Mouse (Mus musculus) limb, embryonic 14.5 days (tissue): Measurements from ENCODE around the gene Siae. TPM values are rescaled to one million over a fixed set of nuclear protein-coding genes. Genes with fewer than 3 reads are reported as not detected.

Source experiments
- ATAC-seq: fragments of 200-750 bp; cut with Nextera tagmentation; 2 replicates; pipeline ENCODE4 v1.8.0; 2017; ENCODE audit warnings: low read depth, moderate number of reproducible peaks, moderate TSS enrichment; ENCODE audit not compliant: low FRiP score
- DNase-seq: peaks from one replicate; pipeline ENCODE4 v3.0.0-alpha.2; 2015; ENCODE audit warnings: low spot score
- H3K27ac ChIP-seq: fragments of 300-500 bp; sonication (generic); replicated peaks from 2 replicates; pipeline ENCODE4 v1.5.1; 2014; ENCODE audit warnings: low read depth, mild to moderate bottlenecking, low read length, moderate library complexity, mixed read lengths
- H3K27me3 ChIP-seq: fragments of 300-500 bp; sonication (generic); 2 replicates; pipeline ENCODE4 v1.6.1; 2014; ENCODE audit warnings: low read length, mixed read lengths; ENCODE audit not compliant: control insufficient read depth, insufficient read depth
- H3K36me3 ChIP-seq: fragments of 300-500 bp; sonication (generic); 2 replicates; pipeline ENCODE4 v1.6.1; 2014; ENCODE audit warnings: mild to moderate bottlenecking, low read length, moderate library complexity, mixed read lengths; ENCODE audit not compliant: control insufficient read depth, insufficient read depth
- H3K4me1 ChIP-seq: fragments of 300-500 bp; sonication (generic); 2 replicates; pipeline ENCODE4 v1.6.1; 2014; ENCODE audit warnings: antibody characterized with exemption, low read length, mixed read lengths; ENCODE audit not compliant: control insufficient read depth, insufficient read depth
- H3K4me2 ChIP-seq: fragments of 300-500 bp; sonication (generic); replicated peaks from 2 replicates; pipeline ENCODE4 v1.6.1; 2014; ENCODE audit warnings: low read depth, mild to moderate bottlenecking, low read length, moderate library complexity; ENCODE audit not compliant: severe bottlenecking
- H3K4me3 ChIP-seq: fragments of 300-500 bp; sonication (generic); replicated peaks from 2 replicates; pipeline ENCODE4 v1.5.1; 2014; ENCODE audit warnings: low read length
- H3K9ac ChIP-seq: fragments of 300-500 bp; sonication (generic); 2 replicates; pipeline ENCODE4 v1.6.1; 2014; ENCODE audit warnings: mild to moderate bottlenecking, low read depth, low read length, moderate library complexity; ENCODE audit not compliant: severe bottlenecking
- H3K9me3 ChIP-seq: fragments of 300-500 bp; sonication (generic); 2 replicates; pipeline ENCODE4 v1.6.1; 2016; ENCODE audit warnings: low read length; ENCODE audit not compliant: control insufficient read depth
- POLR2A ChIP-seq: fragments of 200-500 bp; IDR thresholded peaks from 2 replicates; pipeline ENCODE4 v1.8.0; 2012; ENCODE audit warnings: inconsistent platforms, mild to moderate bottlenecking, moderate library complexity, borderline replicate concordance; ENCODE audit not compliant: insufficient read depth, insufficient read length; ENCODE audit errors: extremely low read depth
- WGBS: fragments of 180-500 bp; shearing (Covaris S2); extraction: QIAGEN DNeasy Blood & Tissue Kit; methylation state at CpG from one replicate; pipeline ENCODE4 v1.1.7; 2014; 5-methylcytosine and 5-hydroxymethylcytosine counted together
- polyA plus RNA-seq, 2 experiments: library from polyadenylated mRNA; depleted of rRNA in 1 of 2; stranded (reverse) in 1 of 2; unstranded in 1 of 2; fragments of >200 nt; fragmentation: Nextera tagmentation in 1 of 2; extraction: Ambion mirVana in 1 of 2; gene quantifications; 2 replicates each; pipeline versions ENCODE4 v1.2.1 to v1.2.3; 2012 to 2014

The Siae gene
- polyA plus RNA-seq, 2 experiments, result 8.1 to 9.4 TPM

DNA sequence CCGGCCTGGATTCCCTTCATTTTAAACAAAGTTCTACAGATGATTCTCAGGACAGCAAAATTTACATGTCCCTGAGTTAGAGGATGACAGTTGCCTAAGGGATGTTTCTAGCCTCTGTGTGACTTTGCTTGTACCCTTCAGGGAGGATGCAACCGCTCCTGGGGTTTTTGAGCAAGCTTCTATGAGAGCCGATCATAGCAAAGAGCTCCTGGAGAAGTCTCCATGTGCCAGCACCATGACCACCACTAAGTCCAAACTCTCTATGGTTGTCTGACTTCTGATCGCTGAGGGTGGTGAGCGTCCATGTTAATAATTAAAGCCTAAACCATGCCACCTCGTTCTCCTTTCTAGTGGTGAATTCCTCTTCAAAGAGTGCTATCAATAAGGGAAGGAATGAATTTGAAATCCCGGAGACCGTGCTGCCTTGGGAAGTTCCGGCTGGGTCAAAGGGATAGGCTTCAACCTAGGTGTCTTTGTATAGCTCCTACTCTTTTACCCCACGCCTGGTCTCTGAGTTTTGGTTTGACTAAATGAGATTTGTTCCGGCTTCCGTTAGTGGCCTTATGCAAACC, 11.5 kb upstream of the Siae start:
- Histone ChIP-seq H3K27ac (no peak overlapping the region), H3K4me1 (0 out of 2 replicates have a peak, but pooled peaks cover 5% of the 10 kb centered on the region), H3K27me3 (peaks cover 26% of the 10 kb centered on the region), H3K9me3 (no peaks in the 10 kb centered on the region), H3K4me3 (peak overlapping the region; percentile 32), H3K36me3 (no peaks in the 10 kb centered on the region), H3K4me2 (peak overlapping the region; percentile 53), H3K9ac (no peak overlapping the region)
- no peak for ATAC-seq
- 29% methylated on average over 12 of the region's 12 CpGs for WGBS
- TF ChIP-seq POLR2A, result no peak
- DNase-seq, result no peak

DNA sequence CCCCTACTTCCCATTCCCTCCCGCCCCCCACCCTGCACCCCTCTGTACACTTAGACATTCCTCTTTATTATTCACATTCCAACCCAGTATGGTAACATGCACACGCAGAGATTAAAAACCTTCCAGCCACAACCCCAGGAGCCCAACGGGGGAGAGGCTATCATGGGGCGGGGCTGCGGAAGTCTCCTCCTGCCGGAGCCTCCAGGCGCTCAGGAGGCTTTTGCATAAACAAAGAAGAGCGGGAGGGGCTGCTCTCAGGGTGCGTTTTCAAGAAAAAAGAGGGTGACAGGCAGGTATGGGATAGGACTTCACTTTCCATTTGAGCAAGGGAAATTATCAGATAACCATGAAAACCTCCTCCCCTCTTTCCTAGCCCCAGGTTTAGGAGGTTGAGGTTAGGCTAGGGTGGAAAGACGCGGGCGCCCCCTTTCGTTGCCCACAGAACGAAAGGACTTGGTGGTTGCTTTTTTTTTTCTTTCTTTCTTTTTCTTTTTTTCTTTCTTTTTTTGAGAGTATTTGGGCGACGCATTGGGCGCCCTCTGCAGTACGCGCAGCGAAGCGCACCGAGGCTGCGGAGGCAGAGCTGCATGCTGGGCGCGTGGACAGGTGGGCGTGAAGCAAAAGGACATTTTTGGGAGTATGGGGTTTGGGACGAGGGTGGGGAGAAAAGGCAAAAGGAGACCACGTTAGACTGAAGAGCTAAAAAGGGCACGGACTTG, 10.9 kb upstream of the Siae start:
- Histone ChIP-seq H3K4me2 (peak overlapping the region; percentile 53), H3K27me3 (peaks cover 30% of the 10 kb centered on the region), H3K36me3 (no peaks in the 10 kb centered on the region), H3K9ac (no peak overlapping the region), H3K4me3 (peak overlapping the region; percentile 32), H3K27ac (no peak overlapping the region), H3K4me1 (0 out of 2 replicates have a peak, but pooled peaks cover 5% of the 10 kb centered on the region), H3K9me3 (no peaks in the 10 kb centered on the region)
- DNase-seq (peak; percentile 54), ATAC-seq (0 out of 2 replicates have a peak, but pooled peaks have one; percentile 10)
- WGBS, result 1% methylated on average over 29 of the region's 29 CpGs
- no peak for TF ChIP-seq POLR2A

DNA sequence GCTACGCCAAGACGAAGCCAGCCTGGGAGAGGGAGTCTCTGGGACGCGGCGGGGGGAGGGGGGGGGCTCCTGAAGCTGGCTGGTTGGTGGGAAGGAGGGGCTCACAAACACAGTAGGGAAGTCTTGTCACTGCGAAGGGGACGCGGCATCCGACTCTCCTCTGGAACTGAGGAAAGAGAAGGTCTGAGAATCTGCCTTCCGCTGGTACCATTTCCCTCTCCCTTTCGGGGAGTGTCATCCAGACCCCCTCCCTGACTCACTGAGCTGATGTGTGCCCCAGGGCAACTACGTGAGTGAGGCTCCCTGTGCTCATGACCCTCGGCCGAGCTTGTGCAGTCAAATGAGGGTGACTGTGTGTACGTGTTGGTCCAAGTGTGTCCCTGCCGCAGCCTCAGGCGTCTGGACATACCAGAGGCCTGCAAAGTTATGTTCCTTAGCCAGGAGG, 10.3 kb upstream of the Siae start:
- ATAC-seq (no peak), DNase-seq (no peak)
- H3K9ac ChIP-seq, result no peak overlapping the region

DNA sequence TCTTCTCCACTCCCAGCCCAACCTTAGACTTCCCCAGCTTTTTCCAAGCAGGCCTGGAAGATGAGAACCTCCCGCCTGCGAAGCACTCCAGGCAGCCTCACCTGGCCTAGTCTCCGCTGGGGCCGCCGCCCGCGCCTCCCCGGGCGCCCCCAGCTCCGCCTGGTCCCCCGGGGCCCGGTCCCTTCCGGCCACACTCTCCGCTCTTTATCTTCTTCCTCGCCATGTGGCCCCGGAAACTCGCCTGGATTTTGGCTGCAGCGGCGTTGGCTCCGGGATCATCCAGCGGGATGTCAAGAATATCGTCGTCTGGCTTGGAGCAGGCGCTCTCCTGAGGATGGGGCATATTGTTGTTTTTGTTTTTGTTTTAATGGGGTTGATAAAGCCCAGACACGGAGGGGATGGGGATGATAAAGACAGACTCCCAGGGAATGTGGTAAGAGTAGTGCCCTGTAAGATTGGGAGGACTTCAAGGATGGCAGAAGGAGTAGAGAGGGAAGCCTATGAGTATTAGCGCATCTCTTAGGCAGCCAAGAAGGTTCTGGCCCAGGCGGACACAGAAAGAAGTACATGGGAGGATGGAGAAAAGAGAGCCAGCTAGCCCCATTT, 9.5 kb upstream of the Siae start:
- no peak overlapping the region for H3K4me2 ChIP-seq
- H3K4me1 ChIP-seq, result 0 out of 2 replicates have a peak, but pooled peaks cover 5% of the 10 kb centered on the region
- no peak overlapping the region for H3K9ac ChIP-seq
- DNase-seq, result no peak
- ATAC-seq, result no peak
- WGBS, result 16% methylated on average over 27 of the region's 27 CpGs
- H3K4me3 ChIP-seq, result no peak overlapping the region
- peaks cover 43% of the 10 kb centered on the region for H3K27me3 ChIP-seq
- H3K27ac ChIP-seq, result no peak overlapping the region
- H3K9me3 ChIP-seq, result no peaks in the 10 kb centered on the region
- TF ChIP-seq POLR2A, result no peak
- no peaks in the 10 kb centered on the region for H3K36me3 ChIP-seq

More for the DNA sequence above, 10.3 kb upstream of the Siae start:
- H3K27ac ChIP-seq, result no peak overlapping the region
- peak overlapping the region; percentile 32 for H3K4me3 ChIP-seq
- H3K27me3 ChIP-seq, result peaks cover 36% of the 10 kb centered on the region
- H3K4me2 ChIP-seq, result peak overlapping the region; percentile 53
- H3K9me3 ChIP-seq, result no peaks in the 10 kb centered on the region
- H3K4me1 ChIP-seq, result 0 out of 2 replicates have a peak, but pooled peaks cover 5% of the 10 kb centered on the region
- WGBS, result 7% methylated on average over 17 of the region's 17 CpGs
- no peaks in the 10 kb centered on the region for H3K36me3 ChIP-seq
- no peak for TF ChIP-seq POLR2A

DNA sequence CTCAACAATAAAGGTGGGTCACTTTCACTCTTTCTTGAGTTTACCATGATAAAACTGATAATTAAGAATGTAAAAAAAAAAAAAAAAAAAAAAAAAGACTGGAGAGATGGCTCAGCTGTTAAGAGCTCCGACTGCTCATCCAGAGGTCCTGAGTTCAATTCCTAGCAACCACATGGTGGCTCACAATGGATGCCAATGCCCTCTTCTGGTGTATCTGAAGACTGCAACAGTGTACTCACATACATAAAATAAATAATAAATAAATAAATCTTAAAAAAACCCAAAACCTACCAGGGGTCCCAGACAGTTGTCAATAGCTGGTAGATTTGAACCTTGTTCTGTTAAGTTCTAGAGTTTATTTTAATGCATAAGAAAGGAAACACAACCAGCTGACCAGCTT, 8.6 kb upstream of the Siae start:
- peaks cover 52% of the 10 kb centered on the region for H3K27me3 ChIP-seq
- no peaks in the 10 kb centered on the region for H3K36me3 ChIP-seq
- H3K4me3 ChIP-seq, result no peak overlapping the region
- H3K9ac ChIP-seq, result no peak overlapping the region
- H3K27ac ChIP-seq, result no peak overlapping the region
- no peaks in the 10 kb centered on the region for H3K9me3 ChIP-seq
- no peak overlapping the region for H3K4me2 ChIP-seq
- WGBS, result 81% methylated on average over 1 of the region's 1 CpGs
- no peak for TF ChIP-seq POLR2A
- ATAC-seq (no peak), DNase-seq (no peak)
- H3K4me1 ChIP-seq, result peaks cover 7% of the 10 kb centered on the region; the same call in 1 of the 2 replicates
